Mouse (Mus musculus) limb, embryonic 10.5 days (tissue): ENCODE results near the gene Mlec. TPM values are rescaled to one million over a fixed set of nuclear protein-coding genes. Genes with fewer than 3 reads are reported as not detected.
"Not testable (repeated sequence)": the region's sequence is repeated elsewhere in the genome, so short reads cannot be mapped to it uniquely, and the experiment has no call there.

Experiments used
- DNase-seq: peaks from one replicate; pipeline ENCODE4 v3.0.0-alpha.2; 2017; ENCODE audit warnings: low spot score
- H3K27ac ChIP-seq: fragments of 300-500 bp; sonication (generic); 2 replicates; pipeline ENCODE4 v1.5.1; 2016; ENCODE audit warnings: mild to moderate bottlenecking
- H3K27me3 ChIP-seq: fragments of 300-500 bp; sonication (generic); 2 replicates; pipeline ENCODE4 v1.6.1; 2016; ENCODE audit warnings: low read depth, mild to moderate bottlenecking; ENCODE audit not compliant: poor library complexity, severe bottlenecking
- H3K36me3 ChIP-seq: fragments of 300-500 bp; sonication (generic); 2 replicates; pipeline ENCODE4 v1.6.1; 2016; ENCODE audit warnings: mild to moderate bottlenecking, moderate library complexity
- H3K4me1 ChIP-seq: fragments of 300-500 bp; sonication (generic); 2 replicates; pipeline ENCODE4 v1.6.1; 2016
- H3K4me3 ChIP-seq: fragments of 300-500 bp; sonication (generic); 2 replicates; pipeline ENCODE4 v1.5.1; 2016; ENCODE audit warnings: mild to moderate bottlenecking, moderate library complexity
- H3K9me3 ChIP-seq: fragments of 300-500 bp; sonication (generic); replicated peaks from 2 replicates; pipeline ENCODE4 v1.6.1; 2016; ENCODE audit warnings: mild to moderate bottlenecking
- WGBS: fragments of 180-500 bp; shearing (Covaris S2); methylation state at CpG from one replicate; pipeline ENCODE4 v1.1.7; 2016; 5-methylcytosine and 5-hydroxymethylcytosine counted together
- polyA plus RNA-seq: library from polyadenylated mRNA; unstranded; fragments of >200 nt; fragmentation: Nextera tagmentation; extraction: Ambion mirVana; gene quantifications from 2 replicates; pipeline ENCODE4 v1.2.1, GENCODE M21; 2016

Gene Mlec
- polyA plus RNA-seq, 1 experiment from 2014 or later, result 94.3 TPM

- Histone ChIP-seq H3K27ac (peak overlapping the region; percentile 74), H3K9me3 (no peaks in the 10 kb centered on the region), H3K27me3 (no peaks in the 10 kb centered on the region), H3K36me3 (no peaks in the 10 kb centered on the region; the same call in 1 of the 2 replicates), H3K4me1 (peaks cover 46% of the 10 kb centered on the region), H3K4me3 (no peak overlapping the region)
- 63% methylated on average over 6 of the region's 6 CpGs for WGBS
- no peak for DNase-seq
Observed at GRCm38 (mm10) chr5:115167396-115167795, 9.4 kb upstream of the Mlec start.

GRCm38 (mm10) chr5:115166815-115167194 is 8.8 kb upstream of the Mlec start:
- H3K27ac ChIP-seq, result peak overlapping the region; percentile 74; the same call in 1 of the 2 replicates
- H3K4me3 ChIP-seq, result no peak overlapping the region
- H3K4me1 ChIP-seq, result peaks cover 46% of the 10 kb centered on the region
- H3K9me3 ChIP-seq, result no peaks in the 10 kb centered on the region
- WGBS, result 87% methylated on average over 7 of the region's 7 CpGs
- no peaks in the 10 kb centered on the region; the same call in 1 of the 2 replicates for H3K36me3 ChIP-seq
- DNase-seq, result no peak
- no peaks in the 10 kb centered on the region for H3K27me3 ChIP-seq

- WGBS, result 62% methylated on average over 11 of the region's 11 CpGs
- H3K27me3 ChIP-seq, result no peaks in the 10 kb centered on the region
- H3K4me1 ChIP-seq, result peaks cover 50% of the 10 kb centered on the region
- no peaks in the 10 kb centered on the region; the same call in 1 of the 2 replicates for H3K36me3 ChIP-seq
- DNase-seq, result no peak
- peak overlapping the region; percentile 74 for H3K27ac ChIP-seq
- no peaks in the 10 kb centered on the region for H3K9me3 ChIP-seq
- H3K4me3 ChIP-seq, result no peak overlapping the region
Observed at GRCm38 (mm10) chr5:115165895-115166814, 8.2 kb upstream of the Mlec start.

- 67% methylated on average over 9 of the region's 9 CpGs for WGBS
Observed at GRCm38 (mm10) chr5:115165351-115165750, 7.4 kb upstream of the Mlec start.

GRCm38 (mm10) chr5:115164446-115164845 is 6.5 kb upstream of the Mlec start:
- H3K27me3 ChIP-seq, H3K36me3 ChIP-seq, H3K9me3 ChIP-seq, H3K27ac ChIP-seq, DNase-seq, H3K4me3 ChIP-seq: not testable (repeated sequence)
- WGBS, result 84% methylated on average over 4 of the region's 4 CpGs
- peaks cover 63% of the 10 kb centered on the region for H3K4me1 ChIP-seq

More at GRCm38 (mm10) chr5:115165351-115165750, 7.4 kb upstream of the Mlec start:
- H3K36me3 ChIP-seq, result no peaks in the 10 kb centered on the region; the same call in 1 of the 2 replicates
- H3K4me1 ChIP-seq, result peaks cover 58% of the 10 kb centered on the region
- no peaks in the 10 kb centered on the region for H3K27me3 ChIP-seq
- H3K4me3 ChIP-seq, result no peak overlapping the region
- H3K27ac ChIP-seq, result no peak overlapping the region
- DNase-seq, result no peak
- no peaks in the 10 kb centered on the region for H3K9me3 ChIP-seq

GRCm38 (mm10) chr5:115163563-115163962 is 5.6 kb upstream of the Mlec start:
- Histone ChIP-seq H3K4me3 (peak overlapping the region; percentile 2; the same call in 1 of the 2 replicates), H3K9me3 (no peaks in the 10 kb centered on the region), H3K27me3 (no peaks in the 10 kb centered on the region), H3K27ac (peak overlapping the region; percentile 50; the same call in 1 of the 2 replicates), H3K36me3 (no peaks in the 10 kb centered on the region), H3K4me1 (peaks cover 64% of the 10 kb centered on the region)
- 41% methylated on average over 8 of the region's 8 CpGs for WGBS
- peak; percentile 57 for DNase-seq

GRCm38 (mm10) chr5:115161940-115162279 is 3.9 kb upstream of the Mlec start:
- H3K9me3 ChIP-seq, H3K27ac ChIP-seq, H3K36me3 ChIP-seq, H3K27me3 ChIP-seq, H3K4me3 ChIP-seq, DNase-seq: not testable (repeated sequence)
- WGBS, result 93% methylated on average over 1 of the region's 1 CpGs
- peaks cover 51% of the 10 kb centered on the region for H3K4me1 ChIP-seq

GRCm38 (mm10) chr5:115161064-115161939 is 3.3 kb upstream of the Mlec start:
- Histone ChIP-seq H3K4me1 (peaks cover 51% of the 10 kb centered on the region), H3K4me3 (peak overlapping the region; percentile 17; the same call in 1 of the 2 replicates), H3K36me3 (no peaks in the 10 kb centered on the region), H3K27me3 (no peaks in the 10 kb centered on the region), H3K27ac (peak overlapping the region; percentile 79), H3K9me3 (no peaks in the 10 kb centered on the region)
- peak; percentile 46 for DNase-seq
- 44% methylated on average over 13 of the region's 13 CpGs for WGBS

GRCm38 (mm10) chr5:115160655-115161054 is 2.7 kb upstream of the Mlec start:
- peak overlapping the region; percentile 79 for H3K27ac ChIP-seq
- no peaks in the 10 kb centered on the region for H3K27me3 ChIP-seq
- H3K4me1 ChIP-seq, result peaks cover 52% of the 10 kb centered on the region
- 0 out of 2 replicates have a peak, but pooled peaks cover 2% of the 10 kb centered on the region for H3K36me3 ChIP-seq
- 75% methylated on average over 6 of the region's 6 CpGs for WGBS
- H3K4me3 ChIP-seq, result no peak overlapping the region
- no peak for DNase-seq
- H3K9me3 ChIP-seq, result no peaks in the 10 kb centered on the region

- Histone ChIP-seq H3K27me3 (no peaks in the 10 kb centered on the region), H3K27ac (peak overlapping the region; percentile 98), H3K9me3 (no peaks in the 10 kb centered on the region), H3K36me3 (peaks cover 15% of the 10 kb centered on the region), H3K4me3 (peak overlapping the region; percentile 83), H3K4me1 (peaks cover 66% of the 10 kb centered on the region)
- 42% methylated on average over 12 of the region's 12 CpGs for WGBS
- no peak for DNase-seq
Observed at GRCm38 (mm10) chr5:115159165-115159564, 1.2 kb upstream of the Mlec start.

GRCm38 (mm10) chr5:115156933-115157589 is 918 bp downstream of the Mlec start:
- H3K4me1 ChIP-seq, result peaks cover 70% of the 10 kb centered on the region
- DNase-seq, result peak; percentile 57
- H3K4me3 ChIP-seq, result peak overlapping the region; percentile 83
- peak overlapping the region; percentile 98 for H3K27ac ChIP-seq
- WGBS, result 2% methylated on average over 26 of the region's 26 CpGs
- H3K9me3 ChIP-seq, result no peaks in the 10 kb centered on the region
- peaks cover 35% of the 10 kb centered on the region for H3K36me3 ChIP-seq
- no peaks in the 10 kb centered on the region for H3K27me3 ChIP-seq

GRCm38 (mm10) chr5:115156401-115156800 is 1.6 kb downstream of the Mlec start:
- 69% methylated on average over 7 of the region's 7 CpGs for WGBS
- no peak for DNase-seq
- Histone ChIP-seq H3K9me3 (no peaks in the 10 kb centered on the region), H3K36me3 (peaks cover 39% of the 10 kb centered on the region), H3K27ac (peak overlapping the region; percentile 98; the same call in 1 of the 2 replicates), H3K4me3 (peak overlapping the region; percentile 83), H3K27me3 (no peaks in the 10 kb centered on the region), H3K4me1 (peaks cover 72% of the 10 kb centered on the region)
